Mouse (Mus musculus) midbrain, embryonic 14.5 days (tissue): Measurements from ENCODE around the gene Pkp3. TPM values are rescaled to one million over a fixed set of nuclear protein-coding genes. Genes with fewer than 3 reads are reported as not detected.

Experiments used
- ATAC-seq: fragments of 200-750 bp; cut with Nextera tagmentation; 2 replicates; pipeline ENCODE4 v1.8.0; 2017; ENCODE audit warnings: moderate number of reproducible peaks, moderate library complexity; ENCODE audit not compliant: low FRiP score, low TSS enrichment
- DNase-seq: peaks from one replicate; pipeline ENCODE4 v3.0.0-alpha.2; 2015
- H3K27ac ChIP-seq: fragments of 300-500 bp; sonication (generic); replicated peaks from 2 replicates; pipeline ENCODE4 v1.5.1; 2014; ENCODE audit warnings: mild to moderate bottlenecking, low read depth, low read length, moderate library complexity
- H3K27me3 ChIP-seq: fragments of 300-500 bp; sonication (generic); 2 replicates; pipeline ENCODE4 v1.6.1; 2014; ENCODE audit warnings: low read length, control low read depth, mixed read lengths; ENCODE audit not compliant: control insufficient read depth, insufficient read depth
- H3K36me3 ChIP-seq: fragments of 300-500 bp; sonication (generic); 2 replicates; pipeline ENCODE4 v1.6.1; 2014; ENCODE audit warnings: low read length, control low read depth; ENCODE audit not compliant: control insufficient read depth, insufficient read depth
- H3K4me1 ChIP-seq: fragments of 300-500 bp; sonication (generic); 2 replicates; pipeline ENCODE4 v1.6.1; 2014; ENCODE audit warnings: mild to moderate bottlenecking, antibody characterized with exemption, low read length, control low read depth; ENCODE audit not compliant: control insufficient read depth, insufficient read depth
- H3K4me2 ChIP-seq: fragments of 300-500 bp; sonication (generic); 2 replicates; pipeline ENCODE4 v1.6.1; 2014; ENCODE audit warnings: mild to moderate bottlenecking, low read length, moderate library complexity
- H3K4me3 ChIP-seq: fragments of 300-500 bp; sonication (generic); replicated peaks from 2 replicates; pipeline ENCODE4 v1.5.1; 2014; ENCODE audit warnings: low read depth, low read length
- H3K9ac ChIP-seq: fragments of 300-500 bp; sonication (generic); replicated peaks from 2 replicates; pipeline ENCODE4 v1.6.1; 2014; ENCODE audit warnings: mild to moderate bottlenecking, low read length, moderate library complexity
- H3K9me3 ChIP-seq: fragments of 300-500 bp; sonication (generic); 2 replicates; pipeline ENCODE4 v1.6.1; 2016; ENCODE audit warnings: low read length, control low read depth, mixed read lengths; ENCODE audit not compliant: control insufficient read depth
- WGBS: fragments of 180-500 bp; shearing (Covaris S2); extraction: QIAGEN DNeasy Blood & Tissue Kit; methylation state at CpG from one replicate; pipeline ENCODE4 v1.1.7; 2014; 5-methylcytosine and 5-hydroxymethylcytosine counted together
- polyA plus RNA-seq: library from polyadenylated mRNA; unstranded; fragments of >200 nt; fragmentation: Nextera tagmentation; extraction: Ambion mirVana; gene quantifications from 2 replicates; pipeline ENCODE4 v1.2.1, GENCODE M21; 2014

The Pkp3 gene
- polyA plus RNA-seq, 1 experiment from 2014 or later: not detected

- ATAC-seq: no peak
- WGBS: 82% methylated on average over 6 of the region's 6 CpGs
- H3K27me3 ChIP-seq: peaks cover 27% of the 10 kb centered on the region
Observed at GRCm38 (mm10) chr7:141096021-141096420, 18.0 kb downstream of the Pkp3 start.

GRCm38 (mm10) chr7:141096649-141097056 is 18.6 kb downstream of the Pkp3 start:
- no peak overlapping the region for H3K4me2 ChIP-seq
- no peak overlapping the region for H3K4me3 ChIP-seq
- H3K9me3 ChIP-seq: no peaks in the 10 kb centered on the region
- DNase-seq (no peak), ATAC-seq (no peak)
- no peak overlapping the region for H3K27ac ChIP-seq
- H3K27me3 ChIP-seq: peaks cover 32% of the 10 kb centered on the region
- no peaks in the 10 kb centered on the region for H3K36me3 ChIP-seq
- 46% methylated on average over 6 of the region's 6 CpGs for WGBS
- no peak overlapping the region for H3K9ac ChIP-seq
- H3K4me1 ChIP-seq: 0 out of 2 replicates have a peak, but pooled peaks cover 5% of the 10 kb centered on the region

More at GRCm38 (mm10) chr7:141096021-141096420, 18.0 kb downstream of the Pkp3 start:
- DNase-seq: no peak
- Histone ChIP-seq H3K4me3 (no peak overlapping the region), H3K9me3 (no peaks in the 10 kb centered on the region), H3K4me2 (no peak overlapping the region), H3K27ac (no peak overlapping the region), H3K36me3 (no peaks in the 10 kb centered on the region), H3K4me1 (0 out of 2 replicates have a peak, but pooled peaks cover 5% of the 10 kb centered on the region), H3K9ac (no peak overlapping the region)

DNA sequence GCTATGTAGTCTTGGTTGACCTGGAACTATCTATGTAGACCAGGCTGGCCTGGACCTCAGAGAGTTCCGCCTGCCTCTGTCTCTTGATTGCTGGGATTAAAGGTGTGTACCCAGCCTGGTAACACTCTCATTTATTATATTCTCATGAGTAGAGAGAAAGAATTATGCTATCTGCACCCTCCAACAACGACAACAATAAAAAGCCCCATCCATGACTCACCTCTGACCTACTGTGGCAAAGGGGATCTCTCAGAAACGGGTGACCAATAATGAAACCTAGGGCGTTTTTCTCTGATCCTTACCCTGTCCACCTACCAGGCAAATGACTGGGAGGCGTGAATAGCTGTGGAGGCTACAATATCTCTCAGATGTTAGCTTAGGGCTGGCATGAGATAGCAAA is 19.2 kb downstream of the Pkp3 start:
- no peak overlapping the region for H3K27ac ChIP-seq
- no peak overlapping the region for H3K4me2 ChIP-seq
- H3K4me1 ChIP-seq: 0 out of 2 replicates have a peak, but pooled peaks cover 5% of the 10 kb centered on the region
- no peak overlapping the region for H3K9ac ChIP-seq
- no peaks in the 10 kb centered on the region for H3K36me3 ChIP-seq
- H3K9me3 ChIP-seq: no peaks in the 10 kb centered on the region
- DNase-seq (no peak), ATAC-seq (no peak)
- H3K4me3 ChIP-seq: no peak overlapping the region
- WGBS: 76% methylated on average over 5 of the region's 5 CpGs
- H3K27me3 ChIP-seq: peaks cover 32% of the 10 kb centered on the region

- 1% methylated on average over 56 of the region's 56 CpGs for WGBS
- H3K27me3 ChIP-seq: peaks cover 27% of the 10 kb centered on the region
Observed at GRCm38 (mm10) chr7:141099911-141100691, 22.1 kb downstream of the Pkp3 start, which contains the start of gene Sigirr. TSS of gene Sigirr (minus strand) at chr7:141100572.

GRCm38 (mm10) chr7:141103161-141103560 is 25.1 kb downstream of the Pkp3 start:
- Histone ChIP-seq H3K27ac (no peak overlapping the region), H3K9me3 (no peaks in the 10 kb centered on the region), H3K9ac (no peak overlapping the region), H3K4me2 (no peak overlapping the region), H3K4me1 (no peaks in the 10 kb centered on the region), H3K4me3 (no peak overlapping the region), H3K36me3 (no peaks in the 10 kb centered on the region), H3K27me3 (peaks cover 27% of the 10 kb centered on the region)
- no peak for ATAC-seq
- WGBS: 65% methylated on average over 3 of the region's 3 CpGs
- no peak for DNase-seq

More at GRCm38 (mm10) chr7:141099911-141100691, 22.1 kb downstream of the Pkp3 start, which contains the start of gene Sigirr:
- Histone ChIP-seq H3K36me3 (no peaks in the 10 kb centered on the region), H3K9ac (peak within 1 kb of the TSS; percentile 40), H3K4me2 (peak within 1 kb of the TSS; percentile 62), H3K4me1 (no peaks in the 10 kb centered on the region), H3K9me3 (no peaks in the 10 kb centered on the region), H3K4me3 (peak within 1 kb of the TSS; percentile 37), H3K27ac (no peak within 1 kb of the TSS)
- ATAC-seq (no peak), DNase-seq (peak; percentile 73)

DNA sequence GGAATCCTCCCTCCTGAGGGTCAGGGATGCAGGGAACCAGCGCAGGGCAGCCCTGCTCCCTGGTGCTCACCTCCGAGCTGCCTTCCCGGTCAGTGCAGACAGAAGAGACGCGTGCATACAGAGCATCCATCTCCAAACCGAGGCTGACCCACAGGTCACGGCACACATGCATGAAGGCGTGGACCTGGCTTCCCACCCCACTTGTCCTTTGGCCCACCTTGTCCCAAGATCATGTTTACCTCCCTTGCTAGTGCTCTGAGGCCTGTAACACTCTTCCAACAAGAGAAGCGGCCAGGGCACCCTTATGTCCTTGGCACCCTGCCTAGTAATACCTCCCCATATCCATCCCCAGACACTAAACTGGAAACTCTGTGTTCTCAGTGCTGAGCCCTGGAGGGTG is 37.9 kb downstream of the Pkp3 start:
- H3K9me3 ChIP-seq: no peaks in the 10 kb centered on the region
- no peak overlapping the region for H3K27ac ChIP-seq
- H3K27me3 ChIP-seq: no peaks in the 10 kb centered on the region
- 88% methylated on average over 9 of the region's 9 CpGs for whole genome bisulfite sequencing
- DNase-seq: no peak
- no peak overlapping the region for H3K9ac ChIP-seq
- no peaks in the 10 kb centered on the region for H3K36me3 ChIP-seq
- H3K4me3 ChIP-seq: no peak overlapping the region
- H3K4me1 ChIP-seq: no peaks in the 10 kb centered on the region
- no peak overlapping the region for H3K4me2 ChIP-seq
- ATAC-seq: no peak

GRCm38 (mm10) chr7:141117636-141118035 is 39.6 kb downstream of the Pkp3 start, which contains the start of gene Ano9:
TSS of gene Ano9 (minus strand) at chr7:141117806.
- Histone ChIP-seq H3K4me1 (no peaks in the 10 kb centered on the region), H3K9ac (no peak within 1 kb of the TSS), H3K27me3 (no peaks in the 10 kb centered on the region), H3K36me3 (no peaks in the 10 kb centered on the region), H3K9me3 (no peaks in the 10 kb centered on the region), H3K4me2 (no peak within 1 kb of the TSS), H3K4me3 (no peak within 1 kb of the TSS), H3K27ac (no peak within 1 kb of the TSS)
- WGBS: 16% methylated on average over 9 of the region's 9 CpGs
- DNase-seq (no peak), ATAC-seq (no peak)

- no peak for DNase-seq
- no peak for ATAC-seq
- Histone ChIP-seq H3K4me2 (no peak overlapping the region), H3K4me3 (no peak overlapping the region), H3K9ac (no peak overlapping the region), H3K4me1 (no peaks in the 10 kb centered on the region), H3K36me3 (no peaks in the 10 kb centered on the region), H3K27ac (no peak overlapping the region), H3K9me3 (no peaks in the 10 kb centered on the region), H3K27me3 (no peaks in the 10 kb centered on the region)
- 72% methylated on average over 3 of the region's 3 CpGs for WGBS
Observed at GRCm38 (mm10) chr7:141119487-141119886, 41.5 kb downstream of the Pkp3 start.

DNA sequence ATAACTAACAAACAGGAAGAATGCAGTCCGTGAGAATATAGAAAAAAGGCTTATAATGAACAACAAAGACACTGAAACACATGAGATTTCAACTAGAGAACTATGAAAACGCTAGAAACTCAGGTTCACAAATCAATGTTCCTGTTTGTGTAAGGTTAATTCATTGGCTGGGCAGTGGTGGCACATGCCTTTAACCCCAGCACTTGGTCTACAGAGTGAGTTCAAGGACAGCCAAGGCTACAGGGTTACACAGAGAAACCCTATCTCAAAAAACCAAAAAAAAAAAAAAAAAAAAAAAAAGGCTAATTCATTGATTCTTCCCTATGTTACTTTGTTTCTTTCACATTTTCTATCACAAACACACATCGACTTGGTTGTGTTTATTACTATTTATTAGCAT is 42.6 kb downstream of the Pkp3 start:
- no peak for DNase-seq
- H3K36me3 ChIP-seq: no peaks in the 10 kb centered on the region
- no peak overlapping the region for H3K27ac ChIP-seq
- no peaks in the 10 kb centered on the region for H3K27me3 ChIP-seq
- H3K9ac ChIP-seq: no peak overlapping the region
- 90% methylated on average over 3 of the region's 3 CpGs for WGBS
- no peak overlapping the region for H3K4me3 ChIP-seq
- ATAC-seq: no peak
- H3K9me3 ChIP-seq: no peaks in the 10 kb centered on the region
- H3K4me2 ChIP-seq: no peak overlapping the region
- H3K4me1 ChIP-seq: no peaks in the 10 kb centered on the region
